Mouse (Mus musculus): Measurements from ENCODE around the gene E130208F15Rik.

E130208F15Rik gene

GRCm38 (mm10) chr7:30321539-30322284, at the start of gene E130208F15Rik:
E130208F15Rik (plus strand) TSS chr7:30321740.
- no peak for DNase-seq (ENCODE audit: low read depth, low spot score)

DNA sequence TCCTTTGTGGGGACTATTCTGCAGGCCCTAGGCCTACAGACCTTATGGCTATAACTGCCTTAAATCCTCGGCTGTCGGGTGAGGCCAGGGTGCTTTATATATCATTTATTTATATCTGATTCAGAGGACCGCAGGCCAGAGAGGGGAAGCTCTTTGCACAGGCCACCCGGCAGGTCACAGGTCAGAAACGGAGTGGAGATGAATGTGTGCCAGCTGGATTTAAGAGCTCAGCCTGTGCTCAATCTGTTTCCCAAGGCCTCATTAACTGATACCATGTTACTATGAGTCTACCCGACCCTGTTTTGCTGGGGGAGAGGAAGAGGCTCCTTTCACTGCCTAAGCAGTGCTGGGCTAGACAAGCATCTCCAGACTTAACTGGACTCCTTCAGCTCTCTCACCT, 47.2 kb upstream of the E130208F15Rik start:
- DNase-seq (ENCODE audit: low read depth, low spot score): no peak

DNA sequence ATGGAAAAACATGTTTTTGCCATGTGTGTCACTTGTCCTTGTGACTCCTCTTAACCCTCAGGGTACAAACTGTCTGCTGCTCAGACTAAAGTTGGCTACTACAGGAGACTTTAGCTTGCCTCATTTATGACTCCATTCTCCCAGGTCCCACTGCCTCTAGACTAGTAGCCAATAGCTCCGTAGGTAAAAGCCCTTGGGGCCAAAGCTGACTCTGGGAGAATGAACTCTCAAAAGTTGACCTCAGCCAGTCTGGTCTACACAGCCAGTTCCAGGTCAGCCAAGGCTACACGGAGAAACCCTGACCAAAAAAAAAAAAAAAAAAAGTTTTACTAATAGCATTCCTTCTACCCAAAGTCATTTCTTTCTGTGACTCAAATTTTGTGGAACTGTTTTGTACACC, 42.6 kb upstream of the E130208F15Rik start:
- no peak for DNase-seq (ENCODE audit: low read depth, low spot score)

DNA sequence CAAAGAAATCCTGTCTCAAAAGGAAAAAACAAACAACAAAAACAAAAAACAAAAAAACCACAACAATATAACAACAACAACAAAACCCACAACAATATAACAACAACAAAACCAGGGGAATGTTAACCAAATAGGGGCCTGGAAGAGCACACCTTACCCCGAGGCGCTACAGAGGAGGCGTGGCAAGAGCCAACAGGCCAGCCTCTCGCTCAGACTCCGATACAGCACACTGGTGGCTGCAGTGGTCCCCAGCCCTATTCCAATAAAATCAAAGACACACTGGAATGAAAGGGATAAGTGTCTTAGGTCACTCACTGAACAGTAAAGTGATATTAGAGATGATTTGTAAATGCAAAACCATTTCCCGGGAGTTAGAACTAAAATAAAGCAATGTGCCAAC, 42.0 kb upstream of the E130208F15Rik start:
- DNase-seq (ENCODE audit: low read depth, low spot score): no peak

DNA sequence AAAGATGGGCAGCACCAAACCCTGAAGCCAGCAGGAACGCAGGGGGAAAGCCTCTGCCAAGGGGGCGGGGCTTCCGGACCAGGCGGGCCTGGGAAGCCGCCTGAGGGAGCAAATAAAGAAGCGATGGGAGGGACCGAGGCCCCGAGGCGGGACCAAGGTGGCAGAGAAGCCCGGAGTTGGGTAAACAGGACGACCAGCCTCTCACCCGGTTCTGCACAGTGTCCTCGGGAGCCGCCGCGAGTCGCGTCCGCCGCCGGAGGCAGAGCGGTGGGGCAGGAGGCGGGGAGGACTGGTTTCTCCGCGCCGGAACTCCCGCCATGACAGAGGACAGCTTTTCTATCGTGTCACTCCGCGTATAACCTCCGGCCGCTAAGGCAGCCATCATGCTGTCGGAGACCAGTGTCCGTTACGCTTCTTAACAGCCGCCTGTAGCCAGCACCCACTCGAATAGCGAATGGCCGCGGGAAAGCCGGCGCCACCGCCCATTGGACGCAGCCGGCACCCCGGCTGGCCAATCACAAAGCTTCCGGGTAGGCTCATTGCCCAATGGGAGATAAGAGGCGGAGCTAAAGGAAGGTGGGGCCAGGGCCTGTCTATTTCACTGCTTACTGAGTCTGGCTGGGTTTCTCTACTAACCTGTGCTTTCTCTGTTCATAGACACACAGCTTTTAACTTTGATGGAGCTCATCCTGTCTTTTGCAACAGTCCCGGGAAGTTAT, 41.4 kb upstream of the E130208F15Rik start, which contains the start of the genes Thap8 and Wdr62:
Thap8 (plus strand) TSS at position 144 of the 719 bp plus-strand sequence.
Wdr62 (minus strand) TSS at position 469 of the 719 bp plus-strand sequence.
- DNase-seq (ENCODE audit: low read depth, low spot score): peak; percentile 76

DNA sequence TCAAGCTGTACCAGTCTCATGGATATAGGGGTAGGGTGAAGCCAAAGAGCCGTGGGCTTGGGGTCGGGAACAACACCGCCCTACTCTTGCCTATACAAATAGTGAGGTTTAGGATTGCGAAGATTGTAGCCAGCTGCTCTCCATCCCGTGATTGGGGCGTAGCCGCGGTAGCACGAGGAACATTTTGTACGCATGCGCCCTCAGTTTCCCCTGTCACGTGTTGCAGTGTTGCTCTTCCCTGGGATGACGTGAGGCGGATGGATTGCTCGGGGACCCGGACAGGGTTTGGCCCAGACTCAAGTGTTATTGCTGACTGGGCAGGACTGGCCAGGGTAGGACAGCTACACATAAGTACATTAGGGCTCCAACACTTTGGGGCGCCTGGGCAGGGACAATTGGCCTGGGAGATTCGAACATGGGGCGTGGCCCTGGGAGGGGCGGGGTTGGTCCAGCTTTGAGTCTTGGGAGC, 40.8 kb upstream of the E130208F15Rik start:
- peak; percentile 59 for DNase-seq (ENCODE audit: low read depth, low spot score)

GRCm38 (mm10) chr7:30281522-30281921, 40.0 kb upstream of the E130208F15Rik start:
- no peak for DNase-seq (ENCODE audit: low read depth, low spot score)

- no peak for DNase-seq (ENCODE audit: low read depth, low spot score)
Measured at GRCm38 (mm10) chr7:30282740-30283139, 38.8 kb upstream of the E130208F15Rik start.

- DNase-seq (ENCODE audit: low read depth, low spot score): no peak
Measured at GRCm38 (mm10) chr7:30286701-30287410, 34.7 kb upstream of the E130208F15Rik start.

DNA sequence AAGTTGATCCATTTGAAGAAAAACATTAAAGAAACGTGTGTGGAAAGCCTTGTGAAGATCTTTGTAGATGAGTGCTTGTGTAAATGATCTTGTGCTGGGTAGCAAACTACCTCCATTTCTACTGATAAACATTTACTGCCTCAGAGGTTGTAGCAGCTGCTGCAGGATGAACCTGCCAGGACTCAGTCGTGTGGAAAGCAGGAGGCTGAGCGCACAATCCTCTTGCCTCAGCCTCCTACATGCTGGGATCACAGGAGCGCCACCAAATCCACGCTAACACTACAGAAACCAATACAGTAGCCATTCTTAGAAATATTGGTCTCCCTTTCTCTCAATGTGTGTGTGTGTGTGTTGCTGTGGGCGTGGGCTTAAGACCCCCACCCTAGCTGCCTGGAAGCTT, 33.5 kb upstream of the E130208F15Rik start:
- DNase-seq (ENCODE audit: low read depth, low spot score): no peak

- no peak for DNase-seq (ENCODE audit: low read depth, low spot score)
Measured at GRCm38 (mm10) chr7:30289071-30289713, 32.3 kb upstream of the E130208F15Rik start.

GRCm38 (mm10) chr7:30289714-30290399, 31.7 kb upstream of the E130208F15Rik start:
- DNase-seq (ENCODE audit: low read depth, low spot score): no peak

DNA sequence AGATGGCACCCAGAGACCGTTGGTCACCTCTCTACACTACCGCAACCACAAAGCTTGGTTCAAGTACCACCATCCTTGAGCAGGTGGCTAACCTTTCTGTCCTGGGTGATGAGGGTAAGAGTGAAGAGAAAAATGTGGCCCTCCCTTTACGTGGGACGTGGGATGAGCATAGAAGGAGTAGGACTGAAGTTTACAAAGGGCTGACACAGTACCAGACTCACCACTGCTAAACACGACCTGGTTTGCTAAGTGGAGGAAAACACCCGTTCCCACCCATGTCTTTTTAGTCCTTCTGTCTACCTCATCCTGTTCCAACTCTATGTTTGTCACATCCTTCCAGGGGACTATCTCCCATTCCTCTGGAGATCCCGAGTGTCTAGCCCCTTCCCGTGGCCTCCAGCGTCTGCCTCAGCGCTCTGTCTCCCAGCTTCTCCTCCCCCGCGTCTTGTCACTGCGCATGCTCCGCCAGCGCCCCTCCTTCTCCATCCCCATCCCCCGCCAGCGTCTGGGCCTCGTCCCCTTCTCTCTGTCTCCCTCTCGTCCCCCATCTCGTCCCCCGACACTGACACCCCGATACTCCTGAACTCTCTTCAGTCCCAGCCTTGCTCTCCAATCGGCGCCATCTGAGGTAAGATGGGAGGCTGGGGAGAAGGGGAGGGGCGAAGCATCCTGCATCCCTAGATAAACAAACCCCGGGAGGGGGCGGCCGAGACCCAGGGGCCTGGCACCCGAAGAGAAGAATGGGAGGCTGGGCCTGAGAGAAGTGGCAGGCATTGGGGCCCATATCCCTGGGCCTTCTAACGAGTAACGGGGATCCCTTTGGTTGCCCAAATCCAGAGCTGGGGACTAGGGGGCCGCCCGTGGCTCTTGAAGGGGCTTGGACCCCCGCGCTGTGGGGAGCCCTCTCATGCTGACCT, 30.1 kb upstream of the E130208F15Rik start, which contains the start of gene Clip3:
Clip3 (plus strand) TSS at position 514 of the 917 bp plus-strand sequence.
- DNase-seq (ENCODE audit: low read depth, low spot score): no peak

GRCm38 (mm10) chr7:30293795-30294194, 27.7 kb upstream of the E130208F15Rik start:
- DNase-seq (ENCODE audit: low read depth, low spot score): no peak

DNA sequence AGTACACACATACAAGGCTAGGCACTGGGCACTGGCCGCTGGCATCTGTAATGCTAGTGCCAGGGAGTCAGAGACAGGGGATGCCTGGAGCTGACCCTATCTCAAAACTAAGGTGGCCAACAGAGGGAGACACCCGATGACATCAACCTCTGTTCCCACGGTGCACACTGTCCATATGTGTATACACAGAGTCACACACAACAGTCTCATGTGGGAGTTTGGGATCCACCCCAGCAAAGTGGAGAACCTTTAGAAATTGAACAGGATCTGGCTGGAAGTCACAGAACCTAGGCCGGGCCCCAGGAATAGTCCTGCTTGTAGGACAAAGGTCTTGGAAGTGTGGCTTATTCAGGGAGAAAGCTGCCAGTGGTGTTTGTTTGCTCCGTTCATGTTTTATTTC, 27.2 kb upstream of the E130208F15Rik start:
- no peak for DNase-seq (ENCODE audit: low read depth, low spot score)

- no peak for DNase-seq (ENCODE audit: low read depth, low spot score)
Measured at GRCm38 (mm10) chr7:30295103-30295502, 26.4 kb upstream of the E130208F15Rik start.

DNA sequence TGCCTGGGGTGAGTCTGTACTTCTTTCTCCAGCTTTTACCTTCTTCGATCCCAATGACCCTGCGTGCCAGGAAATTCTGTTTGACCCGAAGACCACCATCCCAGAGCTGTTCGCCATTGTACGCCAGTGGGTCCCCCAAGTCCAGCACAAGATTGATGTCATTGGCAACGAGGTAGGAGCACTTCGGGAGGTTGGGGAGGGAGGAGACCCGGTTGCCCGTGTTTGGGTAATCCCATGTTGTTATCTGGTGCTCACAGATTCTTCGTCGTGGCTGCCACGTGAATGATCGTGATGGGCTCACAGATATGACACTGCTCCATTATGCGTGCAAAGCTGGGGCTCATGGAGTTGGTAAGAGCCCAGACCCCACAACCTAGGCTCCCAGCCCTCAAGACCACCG, 24.7 kb upstream of the E130208F15Rik start:
- DNase-seq (ENCODE audit: low read depth, low spot score): no peak

DNA sequence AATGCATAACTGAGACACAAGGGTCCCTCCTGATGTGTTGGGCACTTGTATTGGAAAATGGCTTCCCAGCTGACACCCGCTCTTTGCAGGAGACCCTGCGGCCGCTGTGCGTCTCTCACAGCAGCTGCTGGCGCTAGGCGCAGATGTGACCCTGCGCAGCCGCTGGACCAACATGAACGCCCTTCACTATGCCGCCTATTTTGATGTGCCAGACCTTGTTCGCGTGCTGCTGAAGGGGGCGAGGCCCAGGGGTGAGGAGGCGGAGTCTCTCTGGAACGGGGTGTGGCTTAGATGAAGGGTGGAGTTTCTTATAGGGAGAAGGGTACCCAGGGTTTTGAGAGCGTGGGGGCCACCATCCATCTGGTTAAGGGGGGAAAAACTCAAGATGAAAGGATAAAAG, 24.3 kb upstream of the E130208F15Rik start:
- DNase-seq (ENCODE audit: low read depth, low spot score): no peak

DNA sequence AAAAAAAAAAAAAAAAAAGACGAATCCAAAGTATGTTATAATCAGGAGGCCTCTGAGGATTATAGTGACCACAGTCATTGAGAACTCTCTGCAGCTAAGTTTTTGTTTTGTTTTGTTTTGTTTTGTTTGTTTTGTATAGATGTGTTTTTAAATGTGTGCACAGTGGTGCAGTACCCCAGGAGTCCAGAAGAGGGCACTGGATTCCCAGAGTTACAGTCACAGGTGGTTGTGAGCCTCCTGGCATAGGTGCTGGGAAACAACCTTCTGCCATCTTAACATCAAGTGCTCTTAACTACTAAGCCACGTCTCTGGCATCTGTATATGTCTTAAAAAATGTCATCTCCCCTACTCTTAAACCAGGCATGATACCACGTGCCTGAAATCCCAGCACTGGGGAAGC, 20.6 kb upstream of the E130208F15Rik start:
- DNase-seq (ENCODE audit: low read depth, low spot score): no peak
